Mouse (Mus musculus): ENCODE measurements around the gene Itgb2. TPM values are rescaled to one million over a fixed set of nuclear protein-coding genes. Genes with fewer than 3 reads are reported as not detected.

The Itgb2 gene
- polyA plus RNA-seq, 1 experiment from 2014 or later: 1.5 TPM

DNA sequence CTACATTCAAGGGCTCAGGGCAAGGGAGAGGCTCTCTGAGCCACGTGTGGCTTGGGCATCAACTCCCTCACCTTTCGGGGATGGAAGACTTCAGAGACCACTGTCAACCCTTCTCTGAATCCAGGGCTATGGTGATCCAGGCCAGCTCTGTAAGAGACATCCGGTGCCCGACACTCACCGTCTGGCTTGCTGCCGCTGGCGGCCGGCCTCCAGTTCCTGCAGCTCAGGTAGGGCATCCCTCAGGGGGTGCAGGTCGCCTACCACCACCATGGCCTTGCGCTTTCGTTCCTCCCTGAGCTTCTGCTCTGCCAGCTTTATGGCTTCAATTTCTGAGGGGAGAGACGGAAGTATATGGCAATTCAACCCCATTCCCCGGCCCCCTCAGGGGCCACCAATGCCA lies 32.9 kb upstream of the Itgb2 start:
- no peak overlapping the region for H3K4me3 ChIP-seq (ENCODE audit: control insufficient read depth in 1 of 2, insufficient read depth in 1 of 2, low read depth in 1 of 2, low read length in 2 of 2)
- no peak overlapping the region for H3K27ac ChIP-seq (replicated peaks in 1 of 2; ENCODE audit: control insufficient read depth in 1 of 2, insufficient read depth in 1 of 2, low read depth in 2 of 2, low read length in 2 of 2)
- peaks cover 6% of the 10 kb centered on the region; the same call in 1 of the 2 replicates for H3K9me3 ChIP-seq (ENCODE audit: control insufficient read depth, low read length)
- WGBS: 89% methylated on average over 13 of the region's 13 CpGs
- peaks cover 74% of the 10 kb centered on the region for H3K36me3 ChIP-seq (ENCODE audit: control insufficient read depth, insufficient read depth, low read length)
- no peak for ATAC-seq (ENCODE audit: insufficient number of reproducible peaks, insufficient read depth, low FRiP score, low read depth)
- H3K4me2 ChIP-seq (ENCODE audit: low read length): no peak overlapping the region
- no peaks in the 10 kb centered on the region for H3K27me3 ChIP-seq (ENCODE audit: control insufficient read depth, insufficient read depth, low read length)
- no peak overlapping the region for H3K9ac ChIP-seq (ENCODE audit: low read length)
- no peaks in the 10 kb centered on the region; a peak in 1 of 4 replicates for H3K4me1 ChIP-seq (ENCODE audit: control insufficient read depth in 2 of 2, insufficient read depth in 2 of 2, low read length in 2 of 2)

DNA sequence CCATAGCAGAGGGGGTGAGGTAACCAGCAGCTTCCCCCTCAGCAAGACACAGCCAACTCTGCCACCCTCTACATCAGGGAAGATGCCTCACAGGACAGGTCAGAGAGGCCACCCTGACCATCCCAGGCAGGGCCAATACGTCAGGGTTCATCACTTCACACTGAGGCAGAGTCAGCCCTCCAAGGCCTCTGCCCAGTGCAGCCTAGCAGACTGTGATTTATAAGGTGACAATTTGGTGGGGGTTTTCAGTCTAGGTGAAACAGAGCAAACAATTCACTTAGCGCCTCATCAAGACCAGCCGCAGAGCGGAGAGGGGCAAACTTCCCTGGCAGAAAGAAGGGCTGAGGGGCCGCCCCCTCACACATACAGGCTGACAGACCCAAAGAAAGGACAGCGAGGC lies 31.8 kb upstream of the Itgb2 start:
- no peak overlapping the region for H3K4me3 ChIP-seq (ENCODE audit: control insufficient read depth in 1 of 2, insufficient read depth in 1 of 2, low read depth in 1 of 2, low read length in 2 of 2)
- no peak overlapping the region for H3K4me2 ChIP-seq (ENCODE audit: low read length)
- ATAC-seq (ENCODE audit: insufficient number of reproducible peaks, insufficient read depth, low FRiP score, low read depth): no peak
- no peaks in the 10 kb centered on the region; a peak in 1 of 4 replicates for H3K4me1 ChIP-seq (ENCODE audit: control insufficient read depth in 2 of 2, insufficient read depth in 2 of 2, low read length in 2 of 2)
- H3K27ac ChIP-seq (replicated peaks in 1 of 2; ENCODE audit: control insufficient read depth in 1 of 2, insufficient read depth in 1 of 2, low read depth in 2 of 2, low read length in 2 of 2): no peak overlapping the region
- H3K27me3 ChIP-seq (ENCODE audit: control insufficient read depth, insufficient read depth, low read length): no peaks in the 10 kb centered on the region
- H3K9ac ChIP-seq (ENCODE audit: low read length): peak overlapping the region; percentile 34; the same call in 1 of the 2 replicates
- peaks cover under 1% of the 10 kb centered on the region; the same call in 1 of the 2 replicates for H3K9me3 ChIP-seq (ENCODE audit: control insufficient read depth, low read length)
- 77% methylated on average over 6 of the region's 6 CpGs for WGBS
- H3K36me3 ChIP-seq (ENCODE audit: control insufficient read depth, insufficient read depth, low read length): peaks cover 78% of the 10 kb centered on the region

DNA sequence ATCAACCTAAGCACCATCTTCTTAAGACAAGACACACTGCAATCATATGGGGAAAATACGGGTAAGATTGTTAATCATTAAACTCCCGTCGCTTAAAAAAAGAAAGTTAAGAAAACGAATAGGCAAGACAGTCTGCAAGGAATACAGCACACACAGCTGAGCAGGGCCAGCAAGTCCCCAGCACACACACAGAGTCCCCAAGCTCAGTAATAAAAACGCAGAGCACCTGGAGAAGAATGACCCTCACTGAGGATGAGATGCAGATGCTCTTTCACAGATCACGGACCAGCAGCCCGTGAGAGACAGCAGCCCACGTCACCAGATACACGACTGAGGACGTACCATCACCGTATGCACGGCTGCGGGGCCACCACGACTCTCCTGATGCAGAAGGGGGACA lies 29.4 kb upstream of the Itgb2 start:
- H3K36me3 ChIP-seq (ENCODE audit: control insufficient read depth, insufficient read depth, low read length): peaks cover 75% of the 10 kb centered on the region
- no peak for ATAC-seq (ENCODE audit: insufficient number of reproducible peaks, insufficient read depth, low FRiP score, low read depth)
- no peak overlapping the region for H3K4me3 ChIP-seq (ENCODE audit: control insufficient read depth in 1 of 2, insufficient read depth in 1 of 2, low read depth in 1 of 2, low read length in 2 of 2)
- no peaks in the 10 kb centered on the region; a peak in 1 of 4 replicates for H3K4me1 ChIP-seq (ENCODE audit: control insufficient read depth in 2 of 2, insufficient read depth in 2 of 2, low read length in 2 of 2)
- no peaks in the 10 kb centered on the region for H3K27me3 ChIP-seq (ENCODE audit: control insufficient read depth, insufficient read depth, low read length)
- no peak overlapping the region for H3K4me2 ChIP-seq (ENCODE audit: low read length)
- 90% methylated on average over 14 of the region's 14 CpGs for WGBS
- no peak overlapping the region for H3K27ac ChIP-seq (replicated peaks in 1 of 2; ENCODE audit: control insufficient read depth in 1 of 2, insufficient read depth in 1 of 2, low read depth in 2 of 2, low read length in 2 of 2)
- H3K9ac ChIP-seq (ENCODE audit: low read length): no peak overlapping the region
- no peaks in the 10 kb centered on the region for H3K9me3 ChIP-seq (ENCODE audit: control insufficient read depth, low read length)

DNA sequence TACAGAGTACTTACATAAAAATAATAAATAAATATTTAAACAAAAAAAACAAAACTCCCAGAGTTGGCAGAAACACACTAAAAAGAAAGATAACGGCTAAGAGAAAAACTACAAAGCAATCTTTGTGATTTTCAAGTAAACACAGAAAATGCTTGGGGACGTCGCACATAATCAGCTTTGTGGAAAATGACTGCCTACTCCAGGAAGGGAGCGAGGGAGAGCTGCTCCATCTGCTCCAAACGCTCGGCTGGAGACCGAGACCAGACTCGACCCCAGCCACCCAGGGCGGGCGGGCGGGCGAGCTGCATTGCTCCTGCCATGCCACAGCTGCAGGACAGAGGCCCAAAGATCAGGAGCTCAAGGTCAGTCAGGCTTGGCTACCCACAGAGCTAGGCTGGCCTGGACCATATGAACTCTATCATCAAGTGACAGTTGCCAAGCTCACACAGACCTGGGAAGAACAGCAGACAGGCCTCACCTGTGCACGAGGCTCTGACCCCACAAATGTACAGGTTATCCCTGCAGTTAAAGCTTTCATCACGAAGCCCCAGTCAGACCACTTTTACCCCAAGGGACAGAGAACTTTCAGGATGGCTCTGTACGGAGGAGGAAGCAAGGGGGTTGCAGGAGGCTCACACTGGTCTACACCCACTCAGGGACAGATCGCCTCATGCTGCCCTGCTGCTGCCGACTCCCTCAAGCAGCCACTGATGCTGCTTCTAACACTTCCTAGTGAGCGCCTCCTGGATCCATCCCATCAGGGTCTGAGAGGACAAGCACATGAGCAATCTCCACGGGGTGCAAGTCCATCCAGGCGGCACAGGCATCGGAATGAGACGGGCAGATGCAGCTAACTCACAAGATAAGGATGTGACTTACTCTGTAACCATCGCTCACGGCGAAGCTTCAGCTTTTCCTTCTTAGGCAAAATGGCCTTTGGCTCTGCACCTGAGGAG lies 26.8 kb upstream of the Itgb2 start:
- H3K4me3 ChIP-seq (ENCODE audit: control insufficient read depth in 1 of 2, insufficient read depth in 1 of 2, low read depth in 1 of 2, low read length in 2 of 2): no peak overlapping the region
- H3K4me2 ChIP-seq (ENCODE audit: low read length): no peak overlapping the region
- H3K9me3 ChIP-seq (ENCODE audit: control insufficient read depth, low read length): no peaks in the 10 kb centered on the region
- peaks cover 81% of the 10 kb centered on the region for H3K36me3 ChIP-seq (ENCODE audit: control insufficient read depth, insufficient read depth, low read length)
- no peak overlapping the region for H3K9ac ChIP-seq (ENCODE audit: low read length)
- no peaks in the 10 kb centered on the region for H3K27me3 ChIP-seq (ENCODE audit: control insufficient read depth, insufficient read depth, low read length)
- no peak for ATAC-seq (ENCODE audit: insufficient number of reproducible peaks, insufficient read depth, low FRiP score, low read depth)
- H3K27ac ChIP-seq (replicated peaks in 1 of 2; ENCODE audit: control insufficient read depth in 1 of 2, insufficient read depth in 1 of 2, low read depth in 2 of 2, low read length in 2 of 2): no peak overlapping the region
- 90% methylated on average over 23 of the region's 25 CpGs for WGBS
- H3K4me1 ChIP-seq (ENCODE audit: control insufficient read depth in 2 of 2, insufficient read depth in 2 of 2, low read length in 2 of 2): no peaks in the 10 kb centered on the region; a peak in 1 of 4 replicates

DNA sequence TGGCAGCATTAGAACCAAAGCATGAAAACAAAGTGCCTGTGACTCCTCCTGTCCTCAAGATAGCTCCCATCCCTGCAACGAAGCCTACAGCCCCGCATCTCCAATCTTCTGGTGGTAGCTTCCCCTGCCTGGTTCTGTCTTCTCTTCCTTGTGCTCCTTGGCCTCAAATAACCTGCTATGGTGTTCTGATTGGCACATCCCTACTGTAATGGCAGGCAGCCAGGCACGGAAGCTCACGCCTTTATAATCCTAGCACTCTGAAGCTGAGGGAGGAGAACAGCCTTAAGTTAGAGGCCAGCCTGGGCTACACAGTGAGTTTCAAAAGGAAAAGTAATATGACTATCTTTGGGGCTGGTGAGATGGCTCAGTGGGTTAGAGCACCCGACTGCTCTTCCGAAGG lies 25.9 kb upstream of the Itgb2 start:
- WGBS: 87% methylated on average over 6 of the region's 6 CpGs
- no peak overlapping the region for H3K27ac ChIP-seq (replicated peaks in 1 of 2; ENCODE audit: control insufficient read depth in 1 of 2, insufficient read depth in 1 of 2, low read depth in 2 of 2, low read length in 2 of 2)
- no peak for ATAC-seq (ENCODE audit: insufficient number of reproducible peaks, insufficient read depth, low FRiP score, low read depth)

DNA sequence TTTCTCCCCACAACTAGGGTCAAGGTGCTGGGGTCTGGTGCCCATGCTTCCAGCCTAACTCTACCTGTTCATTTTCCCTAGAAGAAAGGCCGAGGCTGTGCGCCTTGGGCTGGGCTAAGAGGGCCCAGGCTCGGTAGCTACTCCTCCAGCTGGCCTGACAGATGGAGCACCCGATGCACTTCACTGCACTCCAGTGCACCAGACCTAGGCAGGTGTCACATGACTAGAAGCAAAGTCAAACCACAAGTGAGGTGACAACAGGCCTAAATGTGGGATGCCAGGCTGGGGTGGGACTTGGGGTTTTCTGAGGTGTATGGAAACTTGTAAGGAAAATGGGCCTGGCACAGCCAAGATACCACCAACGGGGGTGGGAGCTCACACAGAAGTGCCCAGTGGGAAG lies 23.5 kb upstream of the Itgb2 start:
- Histone ChIP-seq H3K4me2 (ENCODE audit: low read length) (no peak overlapping the region), H3K9ac (ENCODE audit: low read length) (no peak overlapping the region), H3K4me3 (ENCODE audit: control insufficient read depth in 1 of 2, insufficient read depth in 1 of 2, low read depth in 1 of 2, low read length in 2 of 2) (no peak overlapping the region), H3K36me3 (ENCODE audit: control insufficient read depth, insufficient read depth, low read length) (peaks cover 87% of the 10 kb centered on the region), H3K27me3 (ENCODE audit: control insufficient read depth, insufficient read depth, low read length) (no peaks in the 10 kb centered on the region), H3K4me1 (ENCODE audit: control insufficient read depth in 2 of 2, insufficient read depth in 2 of 2, low read length in 2 of 2) (peaks cover 2 to 9% of the 10 kb centered on the region in 2 experiments; a peak in 3 of 4 replicates), H3K9me3 (ENCODE audit: control insufficient read depth, low read length) (no peaks in the 10 kb centered on the region), H3K27ac (replicated peaks in 1 of 2; ENCODE audit: control insufficient read depth in 1 of 2, insufficient read depth in 1 of 2, low read depth in 2 of 2, low read length in 2 of 2) (no peak overlapping the region)
- 72% methylated on average over 5 of the region's 5 CpGs for WGBS
- no peak for ATAC-seq (ENCODE audit: insufficient number of reproducible peaks, insufficient read depth, low FRiP score, low read depth)

More for the DNA sequence above, 25.9 kb upstream of the Itgb2 start:
- Histone ChIP-seq H3K36me3 (ENCODE audit: control insufficient read depth, insufficient read depth, low read length) (peaks cover 87% of the 10 kb centered on the region), H3K27me3 (ENCODE audit: control insufficient read depth, insufficient read depth, low read length) (no peaks in the 10 kb centered on the region), H3K4me1 (ENCODE audit: control insufficient read depth in 2 of 2, insufficient read depth in 2 of 2, low read length in 2 of 2) (peaks cover 0 to under 1% of the 10 kb centered on the region in 2 experiments; a peak in 2 of 4 replicates), H3K9me3 (ENCODE audit: control insufficient read depth, low read length) (no peaks in the 10 kb centered on the region), H3K4me3 (ENCODE audit: control insufficient read depth in 1 of 2, insufficient read depth in 1 of 2, low read depth in 1 of 2, low read length in 2 of 2) (no peak overlapping the region), H3K9ac (ENCODE audit: low read length) (no peak overlapping the region), H3K4me2 (ENCODE audit: low read length) (no peak overlapping the region)

DNA sequence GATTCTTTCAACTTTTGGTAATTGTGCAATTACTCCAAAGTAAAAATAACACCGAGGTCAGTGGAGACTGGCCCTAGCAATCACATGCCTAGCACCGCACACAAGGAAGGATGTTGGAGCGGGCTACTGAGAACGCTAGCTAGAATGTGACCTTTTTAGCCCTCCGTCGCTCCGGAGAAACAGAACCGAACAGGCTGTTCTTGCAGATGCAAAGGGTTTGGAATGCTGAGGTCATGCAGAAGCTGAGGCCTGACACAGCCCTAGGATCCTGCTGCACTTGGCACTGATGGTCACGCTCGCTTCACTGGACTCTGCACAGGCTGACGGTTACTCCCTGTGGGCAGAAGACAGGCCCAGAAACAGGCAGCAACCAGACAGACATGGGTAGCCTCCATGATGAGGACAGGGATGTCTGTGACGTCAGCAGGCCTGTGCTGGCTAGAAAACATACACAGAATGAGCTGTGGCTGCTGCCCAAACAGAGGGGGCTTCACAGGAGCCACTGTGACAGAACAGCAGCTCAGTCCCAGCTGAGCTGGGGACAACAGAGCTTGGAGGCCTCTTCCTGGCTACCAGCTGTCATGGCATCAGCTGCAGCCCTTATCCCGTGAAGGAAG lies 23.0 kb upstream of the Itgb2 start:
- no peak overlapping the region for H3K4me2 ChIP-seq (ENCODE audit: low read length)
- no peak overlapping the region for H3K27ac ChIP-seq (replicated peaks in 1 of 2; ENCODE audit: control insufficient read depth in 1 of 2, insufficient read depth in 1 of 2, low read depth in 2 of 2, low read length in 2 of 2)
- H3K27me3 ChIP-seq (ENCODE audit: control insufficient read depth, insufficient read depth, low read length): no peaks in the 10 kb centered on the region
- H3K4me3 ChIP-seq (ENCODE audit: control insufficient read depth in 1 of 2, insufficient read depth in 1 of 2, low read depth in 1 of 2, low read length in 2 of 2): no peak overlapping the region
- ATAC-seq (ENCODE audit: insufficient number of reproducible peaks, insufficient read depth, low FRiP score, low read depth): no peak
- peaks cover 89% of the 10 kb centered on the region for H3K36me3 ChIP-seq (ENCODE audit: control insufficient read depth, insufficient read depth, low read length)
- no peaks in the 10 kb centered on the region for H3K9me3 ChIP-seq (ENCODE audit: control insufficient read depth, low read length)
- 87% methylated on average over 13 of the region's 13 CpGs for WGBS
- H3K4me1 ChIP-seq (ENCODE audit: control insufficient read depth in 2 of 2, insufficient read depth in 2 of 2, low read length in 2 of 2): peaks cover 2 to 9% of the 10 kb centered on the region in 2 experiments; a peak in 3 of 4 replicates
- H3K9ac ChIP-seq (ENCODE audit: low read length): no peak overlapping the region
